Mouse (Mus musculus) urinary bladder, postnatal 4 days (tissue): ENCODE data around the gene Rfc5.

Experiments used
- DNase-seq, 2 experiments: peaks; one replicate each; pipeline ENCODE4 v3.0.0; 2021 to 2022; ENCODE audit warnings: low spot score in 2 of 2

Rfc5 gene

GRCm38 (mm10) chr5:117374372-117375049, 14.3 kb downstream of the Rfc5 start:
- no peak for DNase-seq

GRCm38 (mm10) chr5:117373418-117373817, 15.4 kb downstream of the Rfc5 start:
- DNase-seq, result no peak

GRCm38 (mm10) chr5:117370592-117370991, 18.3 kb downstream of the Rfc5 start:
- DNase-seq, result no peak

- DNase-seq, result no peak
Observed at GRCm38 (mm10) chr5:117367206-117367605, 21.6 kb downstream of the Rfc5 start.

- DNase-seq, result no peak
Observed at GRCm38 (mm10) chr5:117365904-117366561, 22.8 kb downstream of the Rfc5 start.

GRCm38 (mm10) chr5:117364821-117365220, 24.0 kb downstream of the Rfc5 start:
- no peak for DNase-seq

- peak in 1 of 2 experiments; percentile 32 for DNase-seq
Observed at GRCm38 (mm10) chr5:117363066-117363782, 25.6 kb downstream of the Rfc5 start.

GRCm38 (mm10) chr5:117361590-117361989, 27.3 kb downstream of the Rfc5 start:
- DNase-seq, result no peak

- DNase-seq, result peak in 1 of 2 experiments; percentile 34
Observed at GRCm38 (mm10) chr5:117360631-117361541, 28.0 kb downstream of the Rfc5 start.

GRCm38 (mm10) chr5:117360228-117360515, 28.7 kb downstream of the Rfc5 start:
- no peak for DNase-seq

- no peak for DNase-seq
Observed at GRCm38 (mm10) chr5:117359497-117360227, 29.2 kb downstream of the Rfc5 start.

- DNase-seq, result peak; percentile 70 to 87
Observed at GRCm38 (mm10) chr5:117358725-117359124, 30.1 kb downstream of the Rfc5 start.

GRCm38 (mm10) chr5:117358248-117358630, 30.6 kb downstream of the Rfc5 start:
- DNase-seq, result no peak

- DNase-seq, result peak; percentile 57 to 64
Observed at GRCm38 (mm10) chr5:117357478-117358247, 31.2 kb downstream of the Rfc5 start.

- DNase-seq, result peak; percentile 83 to 90
Observed at GRCm38 (mm10) chr5:117357129-117357477, 31.7 kb downstream of the Rfc5 start, which contains the start of gene Wsb2. Wsb2 (plus strand) TSS chr5:117357304.

- peak; percentile 67 to 69 for DNase-seq
Observed at GRCm38 (mm10) chr5:117356365-117357128, 32.3 kb downstream of the Rfc5 start.

GRCm38 (mm10) chr5:117355648-117356303, 33.1 kb downstream of the Rfc5 start:
- DNase-seq, result no peak

GRCm38 (mm10) chr5:117354121-117354520, 34.7 kb downstream of the Rfc5 start:
- DNase-seq, result no peak

GRCm38 (mm10) chr5:117348279-117348678, 40.6 kb downstream of the Rfc5 start:
- peak; percentile 53 to 78 for DNase-seq
